In genomic region chr6:108667599-108668021, GRCm38 (mm10) we compare ENCODE assay signal across 8 mouse cellular contexts. TPM values are rescaled to one million over a fixed set of nuclear protein-coding genes. Genes with fewer than 3 reads are reported as not detected.
A peak's percentile ranks its signal among the peaks of the same experiment; 100 is the strongest.
DNase-seq lines count a peak whose midpoint lies in the region; ATAC-seq and TF ChIP-seq lines count a peak whose summit lies in the region.

No protein-coding gene starts in this region.

- peak; percentile 96 for DNase-seq in heart, adult 11 months
- no peak for DNase-seq in heart, postnatal 25 days (ENCODE audit: low spot score)
- DNase-seq in hindbrain, embryonic 11.5 days (ENCODE audit: low spot score): peak; percentile 38
- no peak for DNase-seq in limb, embryonic 14.5 days (ENCODE audit: low spot score)
- DNase-seq in thymus, postnatal 0 days (ENCODE audit: low spot score): no peak
- no peak for DNase-seq in ovary, adult 18-20 months (ENCODE audit: low spot score)
- no peak for DNase-seq in right cerebral cortex, postnatal 4 days

- intact Hi-C loops in heart, postnatal 25 days (cut with DNase I): loop anchor here (1.0 to 10.0 kb wide), 2 partner anchors 7 to 433 kb away; partner anchors contain the start of gene Bhlhe40

- peaks cover 18% of the 10 kb centered on the region for H3K27me3 ChIP-seq in embryonic facial prominence, embryonic 12.5 days
- peaks cover 2% of the 10 kb centered on the region; the same call in 1 of the 2 replicates for H3K27me3 ChIP-seq in hindbrain, embryonic 11.5 days (ENCODE audit: control insufficient read depth, insufficient read depth, low read length)
- H3K27me3 ChIP-seq in limb, embryonic 14.5 days (ENCODE audit: control insufficient read depth, insufficient read depth, low read length): no peaks in the 10 kb centered on the region

- H3K27ac ChIP-seq in embryonic facial prominence, embryonic 12.5 days: peak overlapping the region; percentile 61; the same call in 1 of the 2 replicates
- no peak overlapping the region for H3K27ac ChIP-seq in hindbrain, embryonic 11.5 days (ENCODE audit: low read depth, low read length)
- peak overlapping the region; percentile 73 for H3K27ac ChIP-seq in limb, embryonic 14.5 days (replicated peaks; ENCODE audit: low read depth, low read length)

- no peak for ATAC-seq in embryonic facial prominence, embryonic 12.5 days (ENCODE audit: insufficient number of reproducible peaks, insufficient read depth, low FRiP score, low TSS enrichment)
- ATAC-seq in hindbrain, embryonic 11.5 days (ENCODE audit: low FRiP score): peak; percentile 26; the same call in 1 of the 2 replicates
- ATAC-seq in limb, embryonic 14.5 days (ENCODE audit: low FRiP score, low read depth): peak; percentile 14; the same call in 1 of the 2 replicates

- H3K4me1 ChIP-seq in embryonic facial prominence, embryonic 12.5 days: peaks cover 12% of the 10 kb centered on the region
- no peaks in the 10 kb centered on the region for H3K4me1 ChIP-seq in hindbrain, embryonic 11.5 days (replicated peaks; ENCODE audit: control insufficient read depth, insufficient read depth, low read length)
- H3K4me1 ChIP-seq in limb, embryonic 14.5 days (ENCODE audit: control insufficient read depth, insufficient read depth, low read length): peaks cover 16% of the 10 kb centered on the region

- H3K36me3 ChIP-seq in embryonic facial prominence, embryonic 12.5 days: no peaks in the 10 kb centered on the region
- H3K36me3 ChIP-seq in hindbrain, embryonic 11.5 days (ENCODE audit: control insufficient read depth, insufficient read depth, low read length): no peaks in the 10 kb centered on the region
- peaks cover 16% of the 10 kb centered on the region for H3K36me3 ChIP-seq in limb, embryonic 14.5 days (ENCODE audit: control insufficient read depth, insufficient read depth, low read length)

- H3K4me2 ChIP-seq in embryonic facial prominence, embryonic 12.5 days (replicated peaks): peak overlapping the region; percentile 65
- no peak overlapping the region for H3K4me2 ChIP-seq in hindbrain, embryonic 11.5 days (replicated peaks; ENCODE audit: low read depth, low read length)
- peak overlapping the region; percentile 62 for H3K4me2 ChIP-seq in limb, embryonic 14.5 days (replicated peaks; ENCODE audit: low read depth, low read length, severe bottlenecking)

- 17% methylated on average over 6 of the region's 6 CpGs for WGBS in embryonic facial prominence, embryonic 12.5 days
- WGBS in hindbrain, embryonic 11.5 days: 5% methylated on average over 6 of the region's 6 CpGs
- WGBS in limb, embryonic 14.5 days: 24% methylated on average over 6 of the region's 6 CpGs

- H3K4me3 ChIP-seq in embryonic facial prominence, embryonic 12.5 days: no peak overlapping the region
- no peak overlapping the region for H3K4me3 ChIP-seq in hindbrain, embryonic 11.5 days (ENCODE audit: low read depth, low read length)
- H3K4me3 ChIP-seq in limb, embryonic 14.5 days (replicated peaks; ENCODE audit: low read length): peak overlapping the region; percentile 31

- no peaks in the 10 kb centered on the region for H3K9me3 ChIP-seq in embryonic facial prominence, embryonic 12.5 days
- H3K9me3 ChIP-seq in hindbrain, embryonic 11.5 days (ENCODE audit: control insufficient read depth, low read length): no peaks in the 10 kb centered on the region
- no peaks in the 10 kb centered on the region for H3K9me3 ChIP-seq in limb, embryonic 14.5 days (ENCODE audit: control insufficient read depth, low read length)

- TF ChIP-seq POLR2A in limb, embryonic 14.5 days (IDR thresholded peaks at IDR 0.05; ENCODE audit: borderline replicate concordance, extremely low read depth, insufficient read depth, insufficient read length): no peak

- peak overlapping the region; percentile 47; the same call in 1 of the 2 replicates for H3K9ac ChIP-seq in embryonic facial prominence, embryonic 12.5 days
- no peak overlapping the region for H3K9ac ChIP-seq in hindbrain, embryonic 11.5 days (ENCODE audit: low read depth, low read length)
- H3K9ac ChIP-seq in limb, embryonic 14.5 days (ENCODE audit: low read depth, low read length, severe bottlenecking): no peak overlapping the region

RNA-seq across cellular contexts. Expression of gene Bhlhe40, which starts 7.2 kb away (rescaled TPM):
- total RNA-seq in heart, postnatal 25 days (2021): 10 to 100 TPM; 30.2 to 62.0 TPM
- 3.1 and 3.6 TPM in 2 replicates for polyA plus RNA-seq in embryonic facial prominence, embryonic 12.5 days (2016; fragmentation: Nextera tagmentation; extraction: Ambion mirVana)
- polyA plus RNA-seq in hindbrain, embryonic 11.5 days (2014; fragmentation: Nextera tagmentation; extraction: Ambion mirVana): 2.1 and 3.0 TPM in 2 replicates
- 10.8 and 11.9 TPM in 2 replicates for polyA plus RNA-seq in limb, embryonic 14.5 days (2012; rRNA removed)
- polyA plus RNA-seq in limb, embryonic 14.5 days (2014; fragmentation: Nextera tagmentation; extraction: Ambion mirVana): 27.6 and 31.7 TPM in 2 replicates
- 6.6 and 7.0 TPM in 2 replicates for polyA plus RNA-seq in thymus, postnatal 0 days (2015; fragmentation: Nextera tagmentation; extraction: Ambion mirVana)

Comparison
In these comparisons a context has a peak if more than half of its experiments do, and no peak if none do; other contexts are left out.
1. DNase-seq: peak in heart, adult 11 months (single experiment) and hindbrain, embryonic 11.5 days (single experiment); none in heart, postnatal 25 days (single experiment), limb, embryonic 14.5 days (single experiment), thymus, postnatal 0 days (single experiment), ovary, adult 18-20 months (single experiment) and right cerebral cortex, postnatal 4 days (single experiment).